Mouse (Mus musculus) layer of hippocampus, adult 6 months (tissue): ENCODE results near the gene Ivl. TPM values are rescaled to one million over a fixed set of nuclear protein-coding genes. Genes with fewer than 3 reads are reported as not detected.

Source experiments
- long read RNA-seq, 2 experiments: library from polyadenylated mRNA; unstranded; transcript quantifications; one replicate each; pipeline ENCODE4 v2.0.0; 2019 to 2020
- polyA plus RNA-seq: library from polyadenylated mRNA; unstranded; fragments of <200 nt; fragmentation: Nextera tagmentation; gene quantifications from 2 replicates; pipeline ENCODE4 v1.2.3, GENCODE M21; 2021

Gene Ivl
- polyA plus RNA-seq, result not detected in 2 replicates
- long read RNA-seq, experiment 1, result 0 reads
- long read RNA-seq, experiment 2, result 0 reads

DNA sequence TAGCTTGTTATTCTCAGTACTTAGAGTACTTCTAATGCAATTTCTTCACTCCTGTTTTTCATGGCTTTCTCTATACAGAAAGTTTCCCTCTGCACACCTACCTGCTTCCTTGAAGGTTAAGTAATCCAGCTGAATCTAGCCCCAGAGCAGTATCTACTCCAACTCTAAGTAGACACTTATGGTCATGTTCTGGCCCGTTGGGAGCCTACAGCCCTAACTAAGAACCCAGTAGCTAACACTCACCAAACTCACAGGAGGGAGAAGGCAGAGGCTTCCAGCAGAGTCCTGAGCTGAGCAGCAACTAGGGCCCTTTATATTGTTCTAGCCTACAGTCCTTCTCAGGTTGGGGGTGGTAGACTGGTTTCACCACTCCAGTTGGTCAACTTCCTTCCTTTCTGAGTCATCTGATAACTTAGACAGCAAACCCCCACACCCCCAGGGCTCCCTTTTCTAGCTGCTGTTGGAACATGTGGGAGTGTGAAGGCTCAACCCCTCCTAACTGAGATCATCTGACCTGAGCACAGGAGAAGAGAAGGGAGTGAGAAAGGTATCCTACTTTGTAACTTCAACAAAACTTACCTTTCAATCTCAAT, at the start of gene Ivl:
Ivl (minus strand) TSS at position 287 of the 593 bp plus-strand sequence.

DNA sequence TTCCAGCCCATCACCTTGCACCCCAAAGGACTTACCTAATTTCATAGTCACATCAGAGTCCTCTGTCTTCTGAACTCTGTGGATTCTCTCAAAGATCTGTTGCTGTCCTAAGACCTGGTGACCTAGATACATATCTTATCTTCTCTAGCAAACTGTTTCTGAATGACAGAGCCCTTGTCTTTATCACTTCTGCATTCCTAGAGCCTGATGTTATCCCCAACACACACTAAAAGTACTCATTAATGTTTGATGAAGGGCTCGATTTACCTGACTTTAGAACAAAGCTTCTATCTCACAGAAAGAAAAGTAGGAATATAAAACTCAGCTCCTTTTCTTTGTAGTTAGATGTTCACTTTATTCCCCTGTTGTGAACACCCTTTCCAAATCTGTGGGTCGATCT, 48.0 kb upstream of the Ivl start, which contains the start of gene Lce6a:
Lce6a (minus strand) TSS at position 101 of the 400 bp plus-strand sequence.

DNA sequence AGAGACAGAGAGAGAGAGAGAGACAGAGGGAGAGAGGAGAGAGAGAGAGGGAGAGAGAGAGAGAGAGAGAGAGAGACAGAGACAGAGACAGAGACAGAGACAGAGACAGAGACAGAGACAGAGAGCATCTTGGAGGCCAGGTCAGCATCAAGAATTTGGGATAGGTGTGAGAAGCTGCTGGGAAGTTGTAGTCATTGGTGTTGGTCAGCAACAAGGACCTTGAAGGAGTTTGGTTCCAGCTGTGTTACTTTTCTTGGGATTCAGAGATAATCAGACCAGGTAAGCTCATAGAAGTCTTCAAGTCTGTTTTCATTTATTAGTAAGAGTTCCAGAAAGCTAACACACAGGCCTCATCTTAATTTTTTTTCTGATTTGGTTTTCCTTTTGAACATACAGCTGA, 33.9 kb upstream of the Ivl start, which contains the start of gene 2210017I01Rik:
2210017I01Rik (minus strand) TSS at position 101 of the 400 bp plus-strand sequence.

DNA sequence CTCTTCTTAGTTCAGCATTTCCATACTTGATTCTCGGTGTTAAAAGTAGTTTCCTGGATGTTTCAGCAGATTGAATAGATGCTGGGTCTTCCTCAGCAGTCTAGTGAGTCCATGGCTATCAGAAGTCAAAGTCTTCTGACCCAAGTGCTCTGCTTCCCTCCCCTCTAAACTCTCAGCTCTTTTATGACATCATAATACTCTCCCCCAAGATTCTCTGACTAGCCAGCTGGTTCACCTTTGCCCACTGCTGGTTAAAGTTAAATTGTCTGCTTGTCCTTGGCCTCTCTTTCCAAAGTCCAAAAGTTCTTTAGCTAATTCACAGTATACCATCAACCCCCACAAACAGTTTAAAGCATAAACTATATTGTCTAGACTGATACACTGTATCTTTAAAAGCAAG, 15.3 kb upstream of the Ivl start, which contains the start of gene Smcp:
Smcp (minus strand) TSS at position 140 of the 400 bp plus-strand sequence.

DNA sequence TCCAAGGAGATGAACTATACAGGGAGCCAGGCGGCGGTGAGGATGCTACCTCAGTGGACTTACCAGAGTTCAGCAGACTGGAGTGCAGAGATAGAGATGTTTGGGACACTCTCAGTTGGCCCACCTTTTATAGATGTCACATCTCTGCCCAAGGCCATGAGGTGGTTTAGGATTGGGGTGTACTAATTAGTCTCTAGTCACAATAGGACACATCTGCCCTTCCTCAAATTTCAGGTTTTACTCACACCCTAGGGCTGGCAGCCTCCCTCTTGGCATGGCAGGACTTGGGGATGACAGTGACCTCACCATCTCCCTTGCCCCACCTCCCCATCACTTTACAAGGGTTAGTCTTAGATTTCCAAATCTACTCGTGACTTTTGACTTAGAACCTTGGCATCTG, 39.1 kb downstream of the Ivl start, which contains the start of gene 2310046K23Rik:
2310046K23Rik (minus strand) TSS at position 101 of the 400 bp plus-strand sequence.

Other genes starting within 250 kb of the Ivl start
- gene Sprr2d, start 234.6 kb downstream of the Ivl start, polyA plus RNA-seq, result not detected in 2 replicates
- gene Sprr2e, start 221.6 kb downstream of the Ivl start, polyA plus RNA-seq, result not detected in 2 replicates
- gene Sprr2f, start 208.5 kb downstream of the Ivl start, polyA plus RNA-seq, result not detected in 2 replicates
- not detected in 2 replicates for gene Sprr2h, start 188.1 kb downstream of the Ivl start, polyA plus RNA-seq
- not detected in 2 replicates for gene Sprr2i, start 165.7 kb downstream of the Ivl start, polyA plus RNA-seq
- not detected in 2 replicates for gene Sprr2j-ps, start 155.7 kb downstream of the Ivl start, polyA plus RNA-seq
- gene Gm9774, start 144.3 kb downstream of the Ivl start, polyA plus RNA-seq, result 2.0 and 2.1 TPM in 2 replicates
- not detected in 2 replicates for gene Sprr2k, start 141.2 kb downstream of the Ivl start, polyA plus RNA-seq
- gene Sprr1b, start 134.9 kb downstream of the Ivl start, polyA plus RNA-seq, result not detected in 2 replicates
- not detected in 2 replicates for gene Sprr3, start 115.0 kb downstream of the Ivl start, polyA plus RNA-seq
- not detected in 2 replicates for gene Sprr1a, start 87.8 kb downstream of the Ivl start, polyA plus RNA-seq
- gene Sprr4, start 73.2 kb downstream of the Ivl start, polyA plus RNA-seq, result not detected in 2 replicates
- gene 2310046K23Rik, start 39.2 kb downstream of the Ivl start, polyA plus RNA-seq, result not detected in 2 replicates
- not detected in 2 replicates for gene Smcp, start 15.3 kb upstream of the Ivl start, polyA plus RNA-seq
- not detected in 2 replicates for gene 2210017I01Rik, start 33.8 kb upstream of the Ivl start, polyA plus RNA-seq
- not detected in 2 replicates for gene Lce6a, start 47.9 kb upstream of the Ivl start, polyA plus RNA-seq
- not detected in 2 replicates for gene Lce1a1, start 74.6 kb upstream of the Ivl start, polyA plus RNA-seq
- gene Lce1b, start 83.2 kb upstream of the Ivl start, polyA plus RNA-seq, result not detected in 2 replicates
- gene Lce1a2, start 96.6 kb upstream of the Ivl start, polyA plus RNA-seq, result not detected in 2 replicates
- gene Lce1c, start 105.5 kb upstream of the Ivl start, polyA plus RNA-seq, result not detected in 2 replicates
- gene Lce1d, start 113.5 kb upstream of the Ivl start, polyA plus RNA-seq, result not detected in 2 replicates
- gene Lce1e, start 135.3 kb upstream of the Ivl start, polyA plus RNA-seq, result not detected in 2 replicates
- not detected in 2 replicates for gene Lce1f, start 146.6 kb upstream of the Ivl start, polyA plus RNA-seq
- not detected in 2 replicates for gene Gm38119, start 165.4 kb upstream of the Ivl start, polyA plus RNA-seq
- not detected in 2 replicates for gene Lce1g, start 178.6 kb upstream of the Ivl start, polyA plus RNA-seq
- gene Lce1h, start 191.3 kb upstream of the Ivl start, polyA plus RNA-seq, result not detected in 2 replicates
- gene Lce1i, start 205.2 kb upstream of the Ivl start, polyA plus RNA-seq, result not detected in 2 replicates
- gene Lce1j, start 216.8 kb upstream of the Ivl start, polyA plus RNA-seq, result not detected in 2 replicates
- not detected in 2 replicates for gene Lce1k, start 234.2 kb upstream of the Ivl start, polyA plus RNA-seq